ENCODE assay signal across 9 mouse cellular contexts in genomic region chr1:136116183-136116582, GRCm38 (mm10). TPM values are rescaled to one million over a fixed set of nuclear protein-coding genes. Genes with fewer than 3 reads are reported as not detected.
DNase-seq lines count a peak whose midpoint lies in the region; ATAC-seq lines count a peak whose summit lies in the region.
"Had no signal": no experiment of that assay in that cellular context is flagged by ENCODE, and none has a peak within 500 bp of the region (broad histone marks: within the 10 kb centered on the region; RNA-seq: fewer than 3 reads in every experiment).

No protein-coding gene starts in this region.

- peak; percentile 76 for DNase-seq in hindbrain, embryonic 11.5 days (ENCODE audit: low spot score)
- DNase-seq in 3T3-L1 (ENCODE audit: low read depth, low spot score) = peak; percentile 76
- DNase-seq in CD4-positive, CD25-positive, alpha-beta regulatory T cell, adult 2 months (ENCODE audit: low read depth, low spot score) = peak; percentile 90
- peak; percentile 50 for DNase-seq in c-Kit-positive CD71-positive TER-119-positive erythroid progenitor cells, embryonic 14.5 days (ENCODE audit: low spot score)
- DNase-seq in liver, embryonic 13.5 days = peak; percentile 34
- peak; percentile 68 for DNase-seq in right cerebral cortex, postnatal 14 days
- no peak for DNase-seq in yolk sac, embryonic 10.5 days (ENCODE audit: low spot score)

- no peak for ATAC-seq in hindbrain, embryonic 11.5 days (ENCODE audit: low FRiP score)
- no peak; the same call in 1 of the 2 replicates for ATAC-seq in hindbrain, embryonic 12.5 days (ENCODE audit: low FRiP score)
- no peak for ATAC-seq in liver, embryonic 13.5 days (ENCODE audit: low read depth)

- H3K4me2 ChIP-seq in hindbrain, embryonic 11.5 days (replicated peaks; ENCODE audit: low read depth, low read length) = no peak overlapping the region
- H3K4me2 ChIP-seq in hindbrain, embryonic 12.5 days (replicated peaks) = no peak overlapping the region
- no peak overlapping the region for H3K4me2 ChIP-seq in liver, embryonic 13.5 days
- H3K4me2 ChIP-seq: embryonic facial prominence, embryonic 12.5 days had no signal

- 34% methylated on average over 3 of the region's 3 CpGs for WGBS in hindbrain, embryonic 11.5 days
- 32% methylated on average over 3 of the region's 3 CpGs for WGBS in hindbrain, embryonic 12.5 days
- WGBS in liver, embryonic 13.5 days (ENCODE audit: insufficient replicate concordance) = 10% methylated on average over 3 of the region's 3 CpGs

- no peak overlapping the region for H3K9ac ChIP-seq in hindbrain, embryonic 11.5 days (ENCODE audit: low read depth, low read length)
- no peak overlapping the region for H3K9ac ChIP-seq in hindbrain, embryonic 12.5 days
- no peak overlapping the region for H3K9ac ChIP-seq in liver, embryonic 13.5 days
- H3K9ac ChIP-seq: embryonic facial prominence, embryonic 12.5 days had no signal

- no peaks in the 10 kb centered on the region for H3K36me3 ChIP-seq in hindbrain, embryonic 11.5 days (ENCODE audit: control insufficient read depth, insufficient read depth, low read length)
- no peaks in the 10 kb centered on the region for H3K36me3 ChIP-seq in hindbrain, embryonic 12.5 days
- no peaks in the 10 kb centered on the region for H3K36me3 ChIP-seq in liver, embryonic 13.5 days
- H3K36me3 ChIP-seq: embryonic facial prominence, embryonic 12.5 days had no signal

- no peak overlapping the region for H3K4me3 ChIP-seq in hindbrain, embryonic 11.5 days (ENCODE audit: low read depth, low read length)
- no peak overlapping the region for H3K4me3 ChIP-seq in hindbrain, embryonic 12.5 days
- H3K4me3 ChIP-seq in liver, embryonic 13.5 days (replicated peaks) = no peak overlapping the region
- H3K4me3 ChIP-seq: embryonic facial prominence, embryonic 12.5 days had no signal

- peaks cover 5% of the 10 kb centered on the region; the same call in 1 of the 2 replicates for H3K4me1 ChIP-seq in hindbrain, embryonic 11.5 days (replicated peaks; ENCODE audit: control insufficient read depth, insufficient read depth, low read length)
- peaks cover 18% of the 10 kb centered on the region for H3K4me1 ChIP-seq in hindbrain, embryonic 12.5 days
- peaks cover 16% of the 10 kb centered on the region for H3K4me1 ChIP-seq in liver, embryonic 13.5 days (replicated peaks)

- no peaks in the 10 kb centered on the region for H3K27me3 ChIP-seq in hindbrain, embryonic 11.5 days (ENCODE audit: control insufficient read depth, insufficient read depth, low read length)
- no peaks in the 10 kb centered on the region for H3K27me3 ChIP-seq in hindbrain, embryonic 12.5 days
- no peaks in the 10 kb centered on the region for H3K27me3 ChIP-seq in liver, embryonic 13.5 days
- H3K27me3 ChIP-seq: embryonic facial prominence, embryonic 12.5 days had no signal

- H3K9me3 ChIP-seq in hindbrain, embryonic 11.5 days (ENCODE audit: control insufficient read depth, low read length) = no peaks in the 10 kb centered on the region
- H3K9me3 ChIP-seq in hindbrain, embryonic 12.5 days (replicated peaks) = no peaks in the 10 kb centered on the region; the same call in 1 of the 2 replicates
- no peaks in the 10 kb centered on the region for H3K9me3 ChIP-seq in liver, embryonic 13.5 days (replicated peaks)
- H3K9me3 ChIP-seq: embryonic facial prominence, embryonic 12.5 days had no signal

- no peak overlapping the region for H3K27ac ChIP-seq in hindbrain, embryonic 11.5 days (ENCODE audit: low read depth, low read length)
- H3K27ac ChIP-seq in hindbrain, embryonic 12.5 days = no peak overlapping the region
- no peak overlapping the region for H3K27ac ChIP-seq in liver, embryonic 13.5 days
- H3K27ac ChIP-seq: embryonic facial prominence, embryonic 12.5 days had no signal

RNA-seq across cellular contexts. Expression of gene Kif21b, which starts 15.0 kb away (rescaled TPM):
- 17.7 and 24.4 TPM in 2 replicates for polyA plus RNA-seq in hindbrain, embryonic 11.5 days (2014; fragmentation: Nextera tagmentation; extraction: Ambion mirVana)
- 39.1 and 44.7 TPM in 2 replicates for polyA plus RNA-seq in hindbrain, embryonic 12.5 days (2016; fragmentation: Nextera tagmentation; extraction: Ambion mirVana)
- 1.1 and 1.2 TPM in 2 replicates for polyA plus RNA-seq in liver, embryonic 13.5 days (2015; fragmentation: Nextera tagmentation; extraction: Ambion mirVana)
